Mouse (Mus musculus): ENCODE measurements around the gene Clic5. TPM values are rescaled to one million over a fixed set of nuclear protein-coding genes. Genes with fewer than 3 reads are reported as not detected.

Clic5 gene
- polyA plus RNA-seq, 1 experiment from 2014 or later, result 0.64 TPM

DNA sequence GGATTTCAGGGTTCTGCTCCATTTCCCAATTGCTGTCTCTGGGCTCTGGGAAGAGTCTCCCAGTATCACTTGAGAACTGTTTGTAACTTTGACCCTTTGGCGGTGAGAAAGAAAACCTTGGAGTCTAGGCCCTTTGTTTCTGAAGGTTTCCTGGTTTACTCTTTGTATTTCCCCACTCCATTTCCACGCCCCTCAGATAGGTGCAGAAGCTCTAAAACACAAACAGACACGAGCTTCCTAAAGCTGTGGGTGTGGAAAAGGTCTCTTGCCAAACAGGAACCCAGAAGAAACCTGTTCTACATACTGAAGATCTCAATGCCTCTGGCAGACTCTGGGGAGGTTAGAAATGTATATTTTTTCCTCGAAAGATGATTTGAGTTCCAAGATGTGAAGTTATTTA lies 10.8 kb downstream of the Clic5 start:
- no peaks in the 10 kb centered on the region for H3K27me3 ChIP-seq
- H3K4me1 ChIP-seq, result no peaks in the 10 kb centered on the region
- H3K9me3 ChIP-seq, result no peaks in the 10 kb centered on the region
- no peak overlapping the region for H3K4me3 ChIP-seq
- no peak for ATAC-seq (ENCODE audit: insufficient number of reproducible peaks, insufficient read depth, low FRiP score, low TSS enrichment)
- H3K36me3 ChIP-seq, result no peaks in the 10 kb centered on the region
- no peak overlapping the region for H3K9ac ChIP-seq
- H3K27ac ChIP-seq, result no peak overlapping the region
- H3K4me2 ChIP-seq (replicated peaks), result no peak overlapping the region
- 68% methylated on average over 4 of the region's 4 CpGs for WGBS

DNA sequence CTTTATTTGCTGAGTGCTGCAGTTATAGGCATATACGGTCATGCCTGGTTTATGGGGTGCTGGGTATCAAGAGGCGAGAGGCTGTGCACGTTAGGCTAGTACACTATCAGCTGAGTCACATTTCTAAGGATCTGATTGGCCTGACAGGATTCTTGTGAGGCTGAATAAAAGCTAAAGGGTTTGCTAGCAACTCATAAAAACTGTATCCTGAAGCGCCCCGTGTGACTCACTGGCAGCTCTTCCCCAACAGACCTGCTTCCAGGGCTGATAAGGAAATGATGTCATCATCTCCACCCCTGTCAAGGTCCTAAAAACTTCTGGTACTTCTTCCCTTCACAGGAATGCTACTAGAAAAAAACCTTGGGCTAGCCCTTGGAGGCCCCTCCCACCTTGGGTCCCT lies 14.6 kb downstream of the Clic5 start:
- 90% methylated on average over 5 of the region's 5 CpGs for WGBS
- no peak overlapping the region for H3K9ac ChIP-seq
- H3K36me3 ChIP-seq, result no peaks in the 10 kb centered on the region
- no peak for ATAC-seq (ENCODE audit: insufficient number of reproducible peaks, insufficient read depth, low FRiP score, low TSS enrichment)
- no peaks in the 10 kb centered on the region for H3K4me1 ChIP-seq
- no peaks in the 10 kb centered on the region for H3K27me3 ChIP-seq
- no peaks in the 10 kb centered on the region for H3K9me3 ChIP-seq
- no peak overlapping the region for H3K4me3 ChIP-seq
- no peak overlapping the region for H3K27ac ChIP-seq
- H3K4me2 ChIP-seq (replicated peaks), result no peak overlapping the region

DNA sequence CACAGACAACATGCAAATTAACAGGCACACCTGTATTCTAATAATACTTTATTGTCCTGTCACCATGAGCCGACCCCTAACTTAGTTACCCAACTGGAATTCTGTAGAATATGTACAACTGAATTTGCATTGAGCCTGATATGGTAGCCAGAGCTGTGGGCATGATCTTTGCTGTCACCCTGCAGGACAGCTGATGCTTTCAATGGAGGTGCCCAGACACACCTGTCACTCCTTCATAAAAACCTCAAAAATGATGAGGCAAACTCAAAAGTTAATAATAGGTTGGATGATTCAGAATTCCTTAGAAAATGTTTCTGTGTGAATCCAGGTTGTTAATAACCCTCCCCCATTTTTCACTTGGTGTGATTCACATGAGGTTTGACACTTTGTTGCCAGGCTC lies 16.4 kb downstream of the Clic5 start:
- 93% methylated on average over 1 of the region's 1 CpGs for WGBS
- no peaks in the 10 kb centered on the region for H3K9me3 ChIP-seq
- no peaks in the 10 kb centered on the region for H3K36me3 ChIP-seq
- H3K27me3 ChIP-seq, result no peaks in the 10 kb centered on the region
- H3K27ac ChIP-seq, result no peak overlapping the region
- no peak overlapping the region for H3K9ac ChIP-seq
- ATAC-seq (ENCODE audit: insufficient number of reproducible peaks, insufficient read depth, low FRiP score, low TSS enrichment), result no peak
- H3K4me1 ChIP-seq, result no peaks in the 10 kb centered on the region
- no peak overlapping the region for H3K4me2 ChIP-seq (replicated peaks)
- H3K4me3 ChIP-seq, result no peak overlapping the region

DNA sequence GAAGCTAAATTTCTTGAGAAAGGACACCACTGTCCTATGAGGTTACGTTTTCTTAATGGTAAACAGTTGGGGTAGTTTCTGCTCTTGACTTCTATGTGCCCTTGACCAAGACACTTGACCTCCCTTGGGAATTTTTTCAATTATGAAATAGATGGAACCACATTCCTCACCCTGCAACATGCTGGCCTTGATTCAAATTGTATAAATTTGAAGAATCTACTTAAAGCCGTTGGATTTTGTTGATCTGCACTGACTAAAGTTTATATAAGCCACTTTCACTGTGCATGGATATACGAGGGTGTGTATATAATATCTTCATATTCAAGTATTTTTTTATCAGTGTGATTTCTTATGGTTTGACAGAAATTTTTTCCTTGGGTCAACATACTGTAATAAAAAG lies 17.2 kb downstream of the Clic5 start:
- H3K4me1 ChIP-seq, result no peaks in the 10 kb centered on the region
- no peaks in the 10 kb centered on the region for H3K9me3 ChIP-seq
- no peak overlapping the region for H3K9ac ChIP-seq
- no peaks in the 10 kb centered on the region for H3K27me3 ChIP-seq
- no peak overlapping the region for H3K4me2 ChIP-seq (replicated peaks)
- 72% methylated on average over 3 of the region's 3 CpGs for WGBS
- H3K36me3 ChIP-seq, result no peaks in the 10 kb centered on the region
- H3K4me3 ChIP-seq, result no peak overlapping the region
- ATAC-seq (ENCODE audit: insufficient number of reproducible peaks, insufficient read depth, low FRiP score, low TSS enrichment), result no peak
- no peak overlapping the region for H3K27ac ChIP-seq

DNA sequence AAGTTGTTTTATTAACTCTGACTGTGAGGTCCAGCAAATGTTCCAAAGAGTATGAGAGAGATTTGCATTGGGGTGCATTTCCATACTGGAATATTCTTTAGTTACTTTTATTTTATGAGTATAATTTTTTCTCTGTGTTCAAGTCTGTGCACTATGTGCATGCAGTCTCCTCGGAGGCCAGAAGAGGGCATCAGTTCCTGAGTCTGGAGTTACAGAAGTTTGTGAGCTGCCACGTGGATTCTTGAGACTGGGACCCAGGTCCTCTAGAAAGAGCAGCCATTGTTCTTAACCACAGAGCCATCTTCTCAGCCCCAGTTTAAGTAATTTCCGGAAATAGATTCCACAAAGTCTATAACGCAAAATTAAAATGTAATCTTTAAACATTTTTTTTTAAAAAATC lies 20.5 kb downstream of the Clic5 start:
- Histone ChIP-seq H3K4me2 (replicated peaks) (no peak overlapping the region), H3K9me3 (no peaks in the 10 kb centered on the region), H3K27me3 (no peaks in the 10 kb centered on the region), H3K36me3 (no peaks in the 10 kb centered on the region), H3K4me1 (no peaks in the 10 kb centered on the region), H3K4me3 (no peak overlapping the region), H3K9ac (no peak overlapping the region), H3K27ac (no peak overlapping the region)
- WGBS, result 80% methylated on average over 4 of the region's 4 CpGs
- ATAC-seq (ENCODE audit: insufficient number of reproducible peaks, insufficient read depth, low FRiP score, low TSS enrichment), result no peak

DNA sequence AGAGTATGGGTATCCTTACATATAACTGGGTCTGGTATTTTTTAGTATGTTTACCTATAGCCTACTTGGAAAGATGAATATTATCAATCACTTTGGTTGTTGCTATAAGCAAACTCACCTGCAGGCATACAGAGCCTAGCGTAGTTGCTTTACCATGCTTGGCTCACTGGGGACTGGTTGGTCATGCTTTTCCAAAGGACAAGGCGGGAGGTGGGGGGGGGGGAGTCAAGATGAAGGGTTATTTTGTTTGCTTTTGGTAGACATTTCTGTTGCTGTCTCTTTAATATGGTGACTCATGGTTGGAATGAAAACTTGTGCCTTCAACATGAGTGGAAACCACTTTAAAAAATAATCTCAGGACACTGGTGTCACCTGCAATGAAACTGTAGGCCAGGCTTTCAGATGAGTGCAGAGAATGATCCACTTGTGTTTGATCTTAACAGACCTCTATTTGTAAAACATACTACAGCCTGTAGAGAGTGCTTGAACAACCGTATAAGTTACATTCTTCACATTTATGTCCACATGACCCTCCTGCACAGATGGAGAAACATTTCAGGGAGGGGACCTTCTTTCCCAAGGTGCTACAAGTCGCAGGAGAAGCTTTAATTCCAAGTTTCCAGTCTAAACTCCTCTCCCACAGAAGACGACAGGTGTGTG lies 24.7 kb downstream of the Clic5 start:
- Histone ChIP-seq H3K9me3 (no peaks in the 10 kb centered on the region), H3K36me3 (no peaks in the 10 kb centered on the region), H3K4me2 (replicated peaks) (no peak overlapping the region), H3K27ac (no peak overlapping the region), H3K4me1 (no peaks in the 10 kb centered on the region), H3K9ac (no peak overlapping the region), H3K4me3 (no peak overlapping the region), H3K27me3 (no peaks in the 10 kb centered on the region)
- no peak for ATAC-seq (ENCODE audit: insufficient number of reproducible peaks, insufficient read depth, low FRiP score, low TSS enrichment)
- 88% methylated on average over 5 of the region's 5 CpGs for WGBS

DNA sequence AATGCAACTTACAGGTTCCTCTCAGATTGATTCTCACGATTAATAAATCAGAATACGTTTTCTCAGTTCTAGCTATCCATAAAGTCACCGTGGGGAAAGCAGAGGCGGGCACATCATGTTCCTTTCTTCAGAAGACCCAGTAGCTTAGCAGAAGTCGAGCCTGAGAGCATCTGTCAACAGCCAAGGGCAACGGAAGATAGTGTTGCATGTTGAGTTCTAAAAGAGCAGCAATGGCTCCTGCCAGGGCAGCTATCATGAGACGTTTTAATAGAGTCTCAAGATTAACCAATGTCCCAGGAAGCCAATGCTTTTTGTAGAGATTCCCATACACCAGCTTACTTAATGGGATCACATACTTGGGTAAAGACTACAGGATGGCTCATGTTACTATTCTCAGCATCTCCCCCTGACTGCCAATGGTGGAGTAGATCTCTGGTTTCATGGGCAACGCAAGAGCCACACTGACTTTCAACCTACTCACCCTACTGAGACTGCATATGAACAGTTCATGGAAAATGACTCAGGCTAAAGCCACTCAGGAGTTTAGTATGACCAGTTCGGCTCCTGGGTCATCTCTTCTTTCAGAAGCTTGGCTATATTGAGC lies 26.9 kb downstream of the Clic5 start:
- H3K27ac ChIP-seq, result no peak overlapping the region
- ATAC-seq (ENCODE audit: insufficient number of reproducible peaks, insufficient read depth, low FRiP score, low TSS enrichment), result no peak

DNA sequence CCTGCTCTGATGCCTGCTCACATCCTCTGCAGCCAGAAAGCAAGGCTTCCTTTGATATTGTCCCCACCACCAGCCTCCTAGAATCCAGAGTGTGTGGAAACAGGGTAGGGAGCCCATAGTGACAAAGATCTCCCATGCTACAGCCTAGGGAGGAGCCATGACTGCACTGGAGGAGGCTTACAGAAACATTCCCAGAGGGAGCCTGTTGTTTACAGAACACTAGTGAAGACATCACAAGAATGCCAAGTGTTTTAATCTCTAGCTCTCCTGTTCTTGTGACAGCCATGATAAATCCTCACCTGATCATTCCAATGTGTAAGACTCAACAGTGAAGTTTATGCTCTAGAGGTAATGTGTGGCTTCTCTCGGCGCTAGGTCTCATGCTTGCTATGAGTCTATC lies 28.8 kb downstream of the Clic5 start:
- no peak overlapping the region for H3K4me3 ChIP-seq
- no peak for ATAC-seq (ENCODE audit: insufficient number of reproducible peaks, insufficient read depth, low FRiP score, low TSS enrichment)
- 79% methylated on average over 2 of the region's 2 CpGs for whole genome bisulfite sequencing
- no peak overlapping the region for H3K27ac ChIP-seq
- no peak overlapping the region for H3K9ac ChIP-seq
- no peaks in the 10 kb centered on the region for H3K9me3 ChIP-seq
- no peaks in the 10 kb centered on the region for H3K27me3 ChIP-seq
- no peaks in the 10 kb centered on the region for H3K4me1 ChIP-seq
- no peaks in the 10 kb centered on the region for H3K36me3 ChIP-seq
- H3K4me2 ChIP-seq (replicated peaks), result no peak overlapping the region

More for the DNA sequence above, 26.9 kb downstream of the Clic5 start:
- Histone ChIP-seq H3K9ac (no peak overlapping the region), H3K4me2 (replicated peaks) (no peak overlapping the region), H3K36me3 (no peaks in the 10 kb centered on the region), H3K4me3 (no peak overlapping the region), H3K9me3 (no peaks in the 10 kb centered on the region), H3K27me3 (no peaks in the 10 kb centered on the region), H3K4me1 (no peaks in the 10 kb centered on the region)
- 88% methylated on average over 9 of the region's 9 CpGs for WGBS

DNA sequence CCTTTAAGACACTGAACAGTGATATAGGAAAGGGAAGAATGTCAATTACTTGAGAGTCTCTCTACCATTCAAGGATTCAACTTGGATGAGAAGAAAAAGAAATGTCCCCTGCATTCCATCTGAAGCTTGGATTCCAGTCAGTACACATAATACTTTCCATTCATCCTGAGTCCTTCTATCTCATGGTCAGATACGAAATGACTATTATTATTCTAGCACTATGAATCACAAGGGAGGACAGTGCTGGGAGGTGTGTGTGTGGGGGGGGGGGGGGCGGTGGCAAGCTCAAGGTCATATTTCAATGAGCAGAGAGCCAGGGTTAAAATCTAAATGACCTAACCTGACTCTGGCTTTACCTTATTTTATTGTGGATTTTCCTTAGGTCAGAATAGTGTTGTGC lies 31.6 kb downstream of the Clic5 start:
- 69% methylated on average over 1 of the region's 2 CpGs for WGBS

DNA sequence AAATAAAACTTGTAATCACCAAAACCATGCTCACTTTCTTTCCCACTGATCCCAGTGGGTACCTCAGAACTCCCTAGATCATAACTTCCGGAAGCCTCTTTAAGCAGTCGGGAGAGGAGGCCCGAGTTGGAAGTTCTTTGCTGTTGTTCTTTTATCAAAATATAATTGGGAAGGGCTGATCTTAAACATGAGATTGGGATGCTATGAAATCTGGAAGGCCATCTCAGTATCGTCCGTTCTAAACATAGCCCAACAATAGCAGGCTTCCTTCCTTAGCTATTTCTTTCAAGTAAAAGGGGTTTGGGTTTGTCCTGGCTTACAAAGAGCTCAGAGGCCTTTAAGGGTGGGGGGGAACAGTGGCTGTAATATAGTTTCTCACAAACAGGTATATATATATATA lies 40.0 kb downstream of the Clic5 start:
- Histone ChIP-seq H3K36me3 (no peaks in the 10 kb centered on the region), H3K9me3 (no peaks in the 10 kb centered on the region), H3K9ac (no peak overlapping the region), H3K27ac (no peak overlapping the region), H3K4me1 (no peaks in the 10 kb centered on the region), H3K4me3 (no peak overlapping the region), H3K27me3 (no peaks in the 10 kb centered on the region), H3K4me2 (replicated peaks) (no peak overlapping the region)
- ATAC-seq (ENCODE audit: insufficient number of reproducible peaks, insufficient read depth, low FRiP score, low TSS enrichment), result no peak
- WGBS, result 87% methylated on average over 5 of the region's 5 CpGs

More for the DNA sequence above, 31.6 kb downstream of the Clic5 start:
- H3K4me1 ChIP-seq, result no peaks in the 10 kb centered on the region
- H3K36me3 ChIP-seq, result no peaks in the 10 kb centered on the region
- ATAC-seq (ENCODE audit: insufficient number of reproducible peaks, insufficient read depth, low FRiP score, low TSS enrichment), result no peak
- H3K4me3 ChIP-seq, result no peak overlapping the region
- no peak overlapping the region for H3K27ac ChIP-seq
- H3K4me2 ChIP-seq (replicated peaks), result no peak overlapping the region
- no peaks in the 10 kb centered on the region for H3K9me3 ChIP-seq
- no peaks in the 10 kb centered on the region for H3K27me3 ChIP-seq
- H3K9ac ChIP-seq, result no peak overlapping the region

DNA sequence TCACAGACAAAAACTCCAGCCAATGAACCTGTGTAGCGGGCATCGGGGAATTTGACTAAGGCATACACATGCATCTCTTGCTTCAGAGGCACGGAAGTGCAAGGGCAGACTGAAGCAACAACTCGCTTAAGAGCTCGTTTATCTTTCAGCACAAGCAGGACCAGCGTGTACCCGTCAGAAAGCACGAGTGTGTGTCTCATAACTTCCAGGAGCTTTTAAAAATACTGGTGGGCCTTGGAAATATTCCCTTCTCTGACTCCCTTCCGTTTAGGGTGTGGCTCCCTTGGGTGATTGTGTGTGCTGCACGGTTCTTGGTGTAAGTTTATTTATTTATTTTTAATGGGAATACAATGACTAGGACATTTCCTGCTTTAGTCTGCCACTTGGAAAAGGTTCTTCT lies 41.7 kb downstream of the Clic5 start:
- WGBS, result 77% methylated on average over 10 of the region's 10 CpGs
- H3K9me3 ChIP-seq, result no peaks in the 10 kb centered on the region
- no peak overlapping the region for H3K9ac ChIP-seq
- no peak for ATAC-seq (ENCODE audit: insufficient number of reproducible peaks, insufficient read depth, low FRiP score, low TSS enrichment)
- H3K27me3 ChIP-seq, result no peaks in the 10 kb centered on the region
- H3K4me1 ChIP-seq, result no peaks in the 10 kb centered on the region
- H3K36me3 ChIP-seq, result no peaks in the 10 kb centered on the region
- H3K4me3 ChIP-seq, result no peak overlapping the region
- no peak overlapping the region for H3K27ac ChIP-seq
- no peak overlapping the region for H3K4me2 ChIP-seq (replicated peaks)

DNA sequence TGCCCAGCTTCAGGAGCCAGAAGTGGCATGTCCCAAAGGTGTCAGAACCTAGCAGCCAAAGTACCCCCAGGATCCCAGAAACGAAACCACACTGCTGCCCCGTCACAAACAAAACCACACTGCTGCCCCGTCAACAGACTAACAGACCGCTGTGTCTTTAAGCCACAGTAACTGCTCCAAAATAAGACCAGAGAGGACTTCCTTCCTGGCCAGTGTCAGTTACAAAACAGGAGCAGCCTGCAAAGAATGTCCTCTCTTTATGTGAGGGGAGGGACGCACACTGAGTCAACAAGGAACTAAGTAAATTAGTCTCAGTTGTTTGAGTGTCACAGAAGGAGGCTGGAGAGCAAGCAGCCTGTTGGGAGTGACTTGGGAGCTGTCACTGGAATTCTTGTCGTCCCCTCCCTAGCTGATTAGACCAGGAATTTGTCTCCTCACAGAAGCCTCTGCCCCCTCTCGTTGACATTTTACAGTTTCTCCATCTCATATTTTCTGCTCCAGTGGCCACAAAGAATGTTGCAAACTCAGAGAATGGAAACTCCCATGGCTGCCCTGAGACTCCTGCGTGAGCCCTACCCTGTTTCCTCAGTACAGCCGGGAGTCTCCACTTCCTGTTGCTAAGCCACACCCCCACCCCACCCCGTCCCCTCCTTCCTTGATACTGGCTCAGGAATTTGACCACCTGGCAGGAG lies 50.8 kb downstream of the Clic5 start:
- H3K36me3 ChIP-seq, result no peaks in the 10 kb centered on the region
- ATAC-seq (ENCODE audit: insufficient number of reproducible peaks, insufficient read depth, low FRiP score, low TSS enrichment), result peak; percentile 75; the same call in 1 of the 2 replicates
- no peak overlapping the region for H3K9ac ChIP-seq
- no peaks in the 10 kb centered on the region for H3K27me3 ChIP-seq
- H3K4me1 ChIP-seq, result peaks cover 13% of the 10 kb centered on the region
- H3K27ac ChIP-seq, result peak overlapping the region; percentile 77
- H3K9me3 ChIP-seq, result no peaks in the 10 kb centered on the region
- H3K4me2 ChIP-seq (replicated peaks), result peak overlapping the region; percentile 37
- H3K4me3 ChIP-seq, result no peak overlapping the region
- 11% methylated on average over 10 of the region's 10 CpGs for WGBS

All from embryonic facial prominence, embryonic 12.5 days (tissue).